Mouse (Mus musculus): Measurements from ENCODE around the gene Cadm1. TPM values are rescaled to one million over a fixed set of nuclear protein-coding genes. Genes with fewer than 3 reads are reported as not detected.

Gene Cadm1
- polyA plus RNA-seq, 1 experiment, result 6.0 TPM

DNA sequence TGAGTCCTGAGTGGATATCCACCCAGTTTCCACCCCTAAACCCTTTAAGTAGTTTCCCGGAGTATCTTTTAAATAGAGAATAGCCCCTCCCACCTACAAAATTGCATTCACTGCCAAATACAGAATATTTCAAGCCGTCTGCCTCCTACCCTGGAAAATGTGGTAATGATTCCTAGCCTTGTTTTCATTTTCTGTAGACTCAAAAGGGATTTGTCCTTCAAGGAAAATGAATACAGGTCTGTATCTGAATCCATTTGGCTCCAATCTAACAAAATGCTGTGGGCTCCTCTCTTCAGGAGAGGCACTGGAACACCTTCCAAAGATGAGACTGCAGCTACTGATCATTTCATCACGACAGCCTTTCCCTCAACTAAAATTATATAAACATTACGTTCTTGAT lies 271.3 kb downstream of the Cadm1 start:
- WGBS, result 85% methylated on average over 4 of the region's 4 CpGs

DNA sequence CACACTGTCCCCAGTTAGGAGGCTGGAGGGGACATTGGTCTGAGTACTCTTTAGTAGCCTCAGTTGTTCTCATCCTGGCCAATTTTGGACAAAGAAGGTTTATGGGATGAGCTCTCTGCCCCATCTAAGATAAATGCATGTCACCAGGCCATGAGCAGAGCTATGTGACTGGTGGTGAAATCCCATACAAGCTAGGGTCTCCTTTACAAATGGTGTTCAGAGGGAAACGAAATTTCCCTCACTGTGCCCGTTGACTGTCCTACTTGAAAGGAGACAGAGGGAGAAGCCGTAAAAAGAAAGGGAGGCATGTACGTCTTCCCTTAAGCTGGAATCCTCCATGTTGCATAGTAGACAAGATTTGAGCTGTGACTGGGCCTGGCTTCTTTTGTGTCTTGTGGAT lies 272.6 kb downstream of the Cadm1 start:
- TF ChIP-seq CTCF (conservative IDR thresholded peaks at IDR 0.05; ENCODE audit: insufficient read depth, insufficient read length, low read depth, low read length) (no peak), POLR2A (IDR thresholded peaks at IDR 0.05; ENCODE audit: low read depth, low read length) (no peak)
- H3K27ac ChIP-seq (ENCODE audit: insufficient read depth, low read depth, low read length), result no peak overlapping the region
- H3K36me3 ChIP-seq (ENCODE audit: control insufficient read depth, insufficient read depth, low read length), result no peaks in the 10 kb centered on the region
- DNase-seq, result no peak
- no peaks in the 10 kb centered on the region for H3K4me1 ChIP-seq (ENCODE audit: control insufficient read depth, insufficient read depth, low read length)
- WGBS, result 91% methylated on average over 4 of the region's 4 CpGs
- H3K27me3 ChIP-seq (replicated peaks; ENCODE audit: control insufficient read depth, insufficient read depth, low read length), result no peaks in the 10 kb centered on the region
- no peak overlapping the region for H3K4me3 ChIP-seq (ENCODE audit: insufficient read depth, low read depth, low read length)

More for the DNA sequence above, 271.3 kb downstream of the Cadm1 start:
- no peak for DNase-seq
- Histone ChIP-seq H3K27ac (ENCODE audit: insufficient read depth, low read depth, low read length) (no peak overlapping the region), H3K4me1 (ENCODE audit: control insufficient read depth, insufficient read depth, low read length) (no peaks in the 10 kb centered on the region), H3K27me3 (replicated peaks; ENCODE audit: control insufficient read depth, insufficient read depth, low read length) (no peaks in the 10 kb centered on the region), H3K36me3 (ENCODE audit: control insufficient read depth, insufficient read depth, low read length) (no peaks in the 10 kb centered on the region), H3K4me3 (ENCODE audit: insufficient read depth, low read depth, low read length) (no peak overlapping the region)
- no peak for TF ChIP-seq POLR2A (IDR thresholded peaks at IDR 0.05; ENCODE audit: low read depth, low read length)
- TF ChIP-seq CTCF (conservative IDR thresholded peaks at IDR 0.05; ENCODE audit: insufficient read depth, insufficient read length, low read depth, low read length), result no peak

- Histone ChIP-seq H3K4me3 (ENCODE audit: insufficient read depth, low read depth, low read length) (no peak overlapping the region), H3K36me3 (ENCODE audit: control insufficient read depth, insufficient read depth, low read length) (no peaks in the 10 kb centered on the region), H3K4me1 (ENCODE audit: control insufficient read depth, insufficient read depth, low read length) (no peaks in the 10 kb centered on the region), H3K27ac (ENCODE audit: insufficient read depth, low read depth, low read length) (no peak overlapping the region), H3K27me3 (replicated peaks; ENCODE audit: control insufficient read depth, insufficient read depth, low read length) (no peaks in the 10 kb centered on the region)
- TF ChIP-seq POLR2A (IDR thresholded peaks at IDR 0.05; ENCODE audit: low read depth, low read length) (no peak), CTCF (conservative IDR thresholded peaks at IDR 0.05; ENCODE audit: insufficient read depth, insufficient read length, low read depth, low read length) (no peak)
- DNase-seq, result no peak
- WGBS, result 84% methylated on average over 13 of the region's 13 CpGs
These were observed 273.6 kb downstream of the Cadm1 start for GRCm38 (mm10) chr9:47803531-47804105.

DNA sequence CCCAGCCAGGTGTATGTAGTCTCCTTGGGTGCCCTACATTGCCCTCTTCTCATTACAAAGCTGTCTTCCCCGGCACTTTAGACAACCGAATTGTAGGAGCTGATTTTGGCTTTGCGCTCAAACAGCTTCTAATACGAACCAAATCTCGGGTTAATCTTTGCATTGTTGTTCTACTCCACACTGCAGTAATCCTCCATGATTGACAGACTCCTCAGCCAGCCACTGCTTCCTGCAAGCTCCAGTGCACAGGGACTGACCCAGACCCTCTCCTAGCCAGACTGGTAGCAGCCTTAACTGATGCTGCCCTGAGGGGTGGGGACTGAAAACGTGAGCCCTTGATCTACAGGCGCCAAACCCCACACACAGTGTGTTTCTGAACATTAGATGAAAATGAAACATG lies 275.7 kb downstream of the Cadm1 start:
- no peak for DNase-seq
- TF ChIP-seq POLR2A (IDR thresholded peaks at IDR 0.05; ENCODE audit: low read depth, low read length) (no peak), CTCF (conservative IDR thresholded peaks at IDR 0.05; ENCODE audit: insufficient read depth, insufficient read length, low read depth, low read length) (no peak)
- WGBS, result 64% methylated on average over 7 of the region's 7 CpGs

GRCm38 (mm10) chr9:47825668-47826067 lies 295.7 kb downstream of the Cadm1 start:
- H3K4me1 ChIP-seq (ENCODE audit: control insufficient read depth, insufficient read depth, low read length), result 0 out of 2 replicates have a peak, but pooled peaks cover 3% of the 10 kb centered on the region
- 71% methylated on average over 4 of the region's 4 CpGs for WGBS
- DNase-seq, result no peak
- H3K27me3 ChIP-seq (replicated peaks; ENCODE audit: control insufficient read depth, insufficient read depth, low read length), result no peaks in the 10 kb centered on the region
- H3K27ac ChIP-seq (ENCODE audit: insufficient read depth, low read depth, low read length), result no peak overlapping the region
- H3K36me3 ChIP-seq (ENCODE audit: control insufficient read depth, insufficient read depth, low read length), result no peaks in the 10 kb centered on the region
- H3K4me3 ChIP-seq (ENCODE audit: insufficient read depth, low read depth, low read length), result no peak overlapping the region
- no peak for TF ChIP-seq CTCF (conservative IDR thresholded peaks at IDR 0.05; ENCODE audit: insufficient read depth, insufficient read length, low read depth, low read length)
- no peak for TF ChIP-seq POLR2A (IDR thresholded peaks at IDR 0.05; ENCODE audit: low read depth, low read length)

More for the DNA sequence above, 275.7 kb downstream of the Cadm1 start:
- H3K4me3 ChIP-seq (ENCODE audit: insufficient read depth, low read depth, low read length), result no peak overlapping the region
- H3K36me3 ChIP-seq (ENCODE audit: control insufficient read depth, insufficient read depth, low read length), result no peaks in the 10 kb centered on the region
- H3K27me3 ChIP-seq (replicated peaks; ENCODE audit: control insufficient read depth, insufficient read depth, low read length), result no peaks in the 10 kb centered on the region
- H3K27ac ChIP-seq (ENCODE audit: insufficient read depth, low read depth, low read length), result no peak overlapping the region
- no peaks in the 10 kb centered on the region for H3K4me1 ChIP-seq (ENCODE audit: control insufficient read depth, insufficient read depth, low read length)

DNA sequence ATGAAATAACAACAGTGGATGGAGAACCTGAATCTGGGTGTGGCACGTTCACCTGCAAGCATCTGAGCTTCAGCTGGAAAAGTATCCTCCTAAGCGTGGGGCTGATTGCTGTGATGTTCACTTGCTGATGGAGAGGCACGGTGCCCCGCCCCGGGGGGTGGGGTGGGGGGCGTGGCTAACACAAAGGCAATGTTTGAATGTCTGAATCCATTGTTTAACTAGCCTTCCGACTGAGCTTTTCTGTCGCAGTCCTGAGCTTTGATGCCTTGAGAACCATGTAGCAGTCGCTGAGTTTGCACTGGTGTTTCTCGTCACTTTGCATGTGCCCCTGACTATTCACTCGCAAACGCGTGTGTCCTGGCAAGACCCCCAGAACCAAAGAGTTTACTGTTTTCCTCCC lies 298.8 kb downstream of the Cadm1 start:
- no peak for DNase-seq
- 0 out of 2 replicates have a peak, but pooled peaks cover 3% of the 10 kb centered on the region for H3K4me1 ChIP-seq (ENCODE audit: control insufficient read depth, insufficient read depth, low read length)
- H3K27ac ChIP-seq (ENCODE audit: insufficient read depth, low read depth, low read length), result no peak overlapping the region
- TF ChIP-seq CTCF (conservative IDR thresholded peaks at IDR 0.05; ENCODE audit: insufficient read depth, insufficient read length, low read depth, low read length) (no peak), POLR2A (IDR thresholded peaks at IDR 0.05; ENCODE audit: low read depth, low read length) (no peak)
- H3K4me3 ChIP-seq (ENCODE audit: insufficient read depth, low read depth, low read length), result no peak overlapping the region
- H3K36me3 ChIP-seq (ENCODE audit: control insufficient read depth, insufficient read depth, low read length), result no peaks in the 10 kb centered on the region
- H3K27me3 ChIP-seq (replicated peaks; ENCODE audit: control insufficient read depth, insufficient read depth, low read length), result no peaks in the 10 kb centered on the region
- 17% methylated on average over 13 of the region's 13 CpGs for WGBS

GRCm38 (mm10) chr9:47829204-47829603 lies 299.2 kb downstream of the Cadm1 start:
- no peak overlapping the region for H3K4me3 ChIP-seq (ENCODE audit: insufficient read depth, low read depth, low read length)
- WGBS, result 38% methylated on average over 10 of the region's 10 CpGs

More at GRCm38 (mm10) chr9:47829204-47829603, 299.2 kb downstream of the Cadm1 start:
- no peaks in the 10 kb centered on the region for H3K27me3 ChIP-seq (replicated peaks; ENCODE audit: control insufficient read depth, insufficient read depth, low read length)
- TF ChIP-seq CTCF (conservative IDR thresholded peaks at IDR 0.05; ENCODE audit: insufficient read depth, insufficient read length, low read depth, low read length) (no peak), POLR2A (IDR thresholded peaks at IDR 0.05; ENCODE audit: low read depth, low read length) (no peak)
- 0 out of 2 replicates have a peak, but pooled peaks cover 3% of the 10 kb centered on the region for H3K4me1 ChIP-seq (ENCODE audit: control insufficient read depth, insufficient read depth, low read length)
- no peak overlapping the region for H3K27ac ChIP-seq (ENCODE audit: insufficient read depth, low read depth, low read length)
- DNase-seq, result no peak
- no peaks in the 10 kb centered on the region for H3K36me3 ChIP-seq (ENCODE audit: control insufficient read depth, insufficient read depth, low read length)

All from kidney, adult 2 months (tissue).